Mouse (Mus musculus) kidney, postnatal 10 days (tissue): ENCODE measurements around the gene Cadm3.

ENCODE experiments used
- DNase-seq: peaks from one replicate; pipeline ENCODE4 v3.0.0; 2021; ENCODE audit warnings: mixed read lengths

The Cadm3 gene

DNA sequence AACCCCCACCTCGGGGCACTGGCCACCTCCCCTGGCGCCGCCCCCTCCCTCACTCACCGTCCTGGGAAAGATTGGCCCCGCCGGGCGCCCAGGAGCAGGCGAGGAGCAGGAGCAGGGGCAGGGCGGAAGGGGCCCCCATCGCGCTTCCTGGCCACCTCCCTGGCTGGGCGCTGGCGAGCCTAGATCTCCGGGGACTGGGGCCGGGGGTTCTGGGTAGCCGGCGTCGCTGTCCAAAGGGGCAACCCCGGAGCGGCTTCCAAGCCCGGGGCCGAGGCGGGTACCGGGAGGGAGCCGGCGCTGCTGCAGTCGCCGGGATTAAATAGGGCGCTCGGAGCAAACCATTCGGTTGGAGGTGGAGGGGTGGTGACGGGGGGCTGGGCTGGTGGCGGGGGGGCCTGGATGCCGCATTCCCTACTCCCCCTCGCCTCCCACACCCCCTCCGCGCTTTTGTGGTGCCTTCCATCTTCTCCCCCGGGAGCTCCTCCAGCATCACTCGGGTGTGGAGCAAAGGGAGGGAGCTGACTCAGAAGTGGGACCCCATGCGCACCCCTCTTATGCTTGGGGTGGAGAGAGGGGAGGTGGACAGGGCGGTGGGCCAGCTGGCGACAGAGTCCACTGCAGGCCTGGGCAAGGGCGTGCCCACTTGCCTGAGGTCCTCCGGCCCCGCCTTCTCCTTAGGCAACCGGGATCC, at the start of gene Cadm3:
Gene Cadm3 (minus strand): TSS at position 340 of the 691 bp plus-strand sequence.
- no peak for DNase-seq

DNA sequence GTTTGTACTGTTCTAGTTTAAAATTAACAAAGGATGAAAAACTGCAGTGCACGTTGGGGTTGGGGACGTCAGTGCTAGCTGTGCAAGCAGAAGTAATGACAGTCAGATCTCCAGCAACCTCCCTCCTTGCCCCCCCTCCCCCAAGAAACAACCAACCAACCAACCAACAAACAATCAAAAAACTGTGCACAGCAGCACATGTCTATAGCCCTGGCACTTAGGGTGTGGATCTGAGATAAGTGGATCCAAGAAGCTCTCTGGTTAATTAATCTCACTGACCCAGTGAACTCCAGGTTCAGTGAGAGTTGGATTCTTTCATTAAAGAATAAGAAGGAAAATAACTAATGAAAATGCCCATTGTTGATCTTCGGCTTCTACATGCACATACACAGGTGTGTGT, 47.1 kb upstream of the Cadm3 start:
- DNase-seq: no peak

DNA sequence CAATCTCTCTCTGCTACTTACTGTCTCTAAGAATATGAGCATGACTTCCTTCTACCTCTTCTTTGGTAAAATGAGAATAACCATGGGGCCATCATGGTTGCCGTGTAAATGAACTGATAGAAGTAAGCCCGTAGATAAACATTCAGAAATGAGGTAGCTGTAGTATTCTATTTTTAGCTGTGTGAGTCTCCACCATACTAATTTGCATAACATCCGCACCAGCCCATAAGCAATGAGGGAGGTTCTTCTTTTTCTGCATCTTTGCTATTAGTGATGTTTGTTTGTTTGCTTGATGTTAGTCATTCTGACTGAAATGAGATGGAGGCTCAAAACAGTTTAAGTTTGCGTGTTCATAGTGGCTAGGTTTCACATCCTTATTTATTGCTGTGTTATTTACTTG, 44.4 kb upstream of the Cadm3 start:
- DNase-seq: no peak

DNA sequence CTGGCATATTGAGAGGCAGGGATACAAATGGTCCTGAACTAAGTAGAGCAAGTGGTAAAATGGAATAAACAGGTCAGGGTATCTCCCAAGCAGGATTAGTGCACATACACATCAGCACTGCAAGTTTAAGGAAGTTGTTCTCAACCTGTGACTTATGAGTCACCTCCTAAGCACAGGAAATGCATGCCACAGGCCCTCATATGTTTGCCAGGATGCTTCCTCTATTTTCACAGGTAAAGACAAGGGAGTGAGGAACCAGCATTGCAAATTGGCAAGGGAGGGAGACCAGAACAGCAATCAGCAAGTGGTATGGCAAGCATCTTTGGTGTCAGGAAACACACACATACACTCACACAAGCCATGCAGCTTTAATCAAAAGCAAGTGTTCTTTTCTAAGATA, 41.6 kb upstream of the Cadm3 start:
- no peak for DNase-seq

DNA sequence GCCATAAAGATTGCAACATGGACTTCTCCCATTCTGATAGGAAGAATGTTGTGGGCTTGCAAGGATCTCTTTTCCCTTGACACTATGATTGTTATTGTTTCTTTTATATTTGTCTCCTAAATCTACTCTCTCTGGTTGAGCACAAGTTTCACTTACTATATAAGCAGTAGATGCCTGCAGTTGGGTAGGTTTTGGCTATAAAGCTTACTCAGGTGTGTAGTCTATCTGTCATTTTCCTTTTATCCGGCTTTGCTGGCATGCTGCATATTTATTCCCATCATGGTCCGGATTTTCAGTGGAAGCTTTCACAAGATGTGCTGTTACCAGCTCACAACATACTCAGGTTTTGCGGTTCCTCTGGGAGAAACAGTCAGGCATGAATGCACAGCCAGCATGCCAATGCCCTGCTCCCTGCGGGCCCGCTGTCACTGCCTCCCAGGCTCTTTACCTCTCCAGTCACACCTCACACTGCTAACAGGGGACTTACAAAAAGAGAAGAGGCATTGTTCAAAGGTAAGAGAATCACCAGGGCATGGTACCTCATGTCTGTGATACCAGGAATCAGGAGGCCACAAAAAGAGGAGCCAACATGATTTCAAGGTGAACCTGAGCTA, 37.3 kb upstream of the Cadm3 start:
- DNase-seq: no peak

DNA sequence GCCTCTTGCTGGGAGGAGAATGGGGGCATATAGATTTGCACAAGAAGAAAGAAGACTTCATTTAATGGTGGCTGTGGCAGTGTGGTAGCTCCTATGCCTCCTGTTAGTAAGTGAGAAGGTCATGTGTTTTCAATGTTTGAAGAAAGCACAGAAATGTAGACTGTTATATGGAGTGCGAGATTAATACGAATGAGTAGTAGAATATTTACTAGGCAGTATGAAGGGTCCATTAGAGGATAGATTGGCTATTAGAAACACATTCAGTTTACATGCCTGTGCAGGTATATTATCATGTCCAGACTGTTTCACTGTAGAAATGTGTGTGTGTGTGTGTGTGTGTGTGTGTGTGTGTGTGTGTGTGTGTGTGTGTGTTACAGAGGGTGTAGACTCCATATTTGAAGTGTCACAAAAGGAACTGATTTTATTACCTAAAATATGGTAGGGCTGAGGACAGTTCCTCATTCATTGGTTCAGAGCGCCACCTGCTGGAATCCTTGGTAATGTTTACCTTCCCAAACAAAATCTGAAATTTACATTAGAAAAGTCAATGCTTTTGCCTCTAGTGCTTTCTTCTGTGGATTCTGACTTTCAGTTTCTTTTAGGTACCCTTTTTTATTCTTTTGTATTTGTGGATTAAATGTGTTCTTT, 31.0 kb upstream of the Cadm3 start:
- DNase-seq: peak; percentile 81

DNA sequence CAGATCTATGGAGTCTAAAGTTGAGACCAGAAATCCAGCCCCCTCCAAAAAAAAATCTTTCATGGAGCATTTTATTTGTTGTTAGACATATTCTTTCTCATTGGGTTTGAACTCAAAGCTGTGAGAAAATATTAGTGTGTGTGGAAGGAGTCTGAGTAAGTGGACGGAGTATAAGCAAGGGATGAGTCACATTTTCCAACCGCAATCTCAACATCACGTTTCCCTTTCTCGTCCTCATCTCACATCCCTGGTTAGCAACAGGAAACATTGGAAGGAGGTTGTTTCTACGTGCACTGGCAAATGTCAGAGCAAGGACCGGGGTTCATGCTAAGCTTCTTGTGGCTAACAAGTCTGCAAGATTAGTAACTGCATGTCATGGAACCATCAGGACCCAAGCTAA, 24.3 kb upstream of the Cadm3 start:
- no peak for DNase-seq

DNA sequence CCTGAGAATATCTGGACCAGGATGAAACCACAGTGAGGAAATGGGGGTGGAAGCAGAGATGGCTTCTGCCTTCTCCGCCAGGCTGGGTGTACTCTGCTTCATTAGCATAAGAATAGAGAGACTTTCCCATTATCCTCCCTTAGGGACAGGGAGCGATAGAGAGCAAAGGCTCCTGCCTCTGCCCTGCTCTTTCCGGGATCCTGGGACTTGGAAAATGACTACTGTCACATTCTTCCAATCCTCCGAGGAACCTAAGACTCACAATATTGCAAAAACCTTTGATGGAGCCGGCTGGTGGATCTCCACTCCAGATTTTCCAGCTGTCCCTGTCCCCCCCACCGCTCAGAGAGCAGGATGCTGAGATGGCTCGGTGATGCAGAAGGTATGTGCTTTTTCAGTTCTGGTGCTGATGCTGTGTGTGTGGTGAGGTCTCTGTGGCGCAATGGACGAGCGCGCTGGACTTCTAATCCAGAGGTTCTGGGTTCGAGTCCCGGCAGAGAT, 22.5 kb upstream of the Cadm3 start:
- DNase-seq: peak; percentile 6

DNA sequence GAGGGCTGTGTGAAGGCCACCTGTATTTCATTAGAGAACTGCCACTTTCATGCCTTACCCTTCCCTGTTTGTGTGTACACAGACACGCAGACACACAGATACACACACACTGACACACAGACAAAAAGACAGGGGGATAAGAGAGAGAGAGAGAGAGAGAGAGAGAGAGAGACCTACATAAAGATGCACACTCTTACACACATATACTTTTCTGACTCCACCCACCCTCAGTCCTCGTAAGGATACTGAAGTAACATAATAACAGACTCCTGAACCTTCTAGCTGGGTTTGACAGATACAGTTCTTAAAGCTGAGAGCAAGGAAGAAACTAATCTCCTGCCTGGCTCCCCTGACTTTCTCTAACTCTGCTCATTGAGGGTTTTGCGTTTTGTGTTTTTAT, 21.9 kb upstream of the Cadm3 start:
- no peak for DNase-seq

DNA sequence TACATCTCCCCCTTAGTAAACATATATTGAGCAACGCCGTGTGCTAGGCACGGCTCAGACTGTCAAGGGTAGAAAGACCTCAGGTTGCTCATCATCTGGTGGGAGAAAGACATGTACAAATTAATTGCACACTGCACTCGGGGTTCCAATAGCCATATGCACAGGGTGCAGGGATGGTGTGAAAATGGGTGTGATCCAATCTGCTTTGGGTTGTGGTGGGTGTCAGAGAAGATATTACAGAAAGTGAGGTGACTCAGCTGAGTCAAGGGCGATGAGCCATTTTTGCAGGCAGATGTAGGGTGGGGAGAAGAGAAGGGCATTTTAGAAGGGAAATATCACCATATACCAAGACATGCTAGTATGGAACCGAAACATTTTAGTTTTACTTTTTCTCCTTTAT, 13.9 kb upstream of the Cadm3 start:
- no peak for DNase-seq

DNA sequence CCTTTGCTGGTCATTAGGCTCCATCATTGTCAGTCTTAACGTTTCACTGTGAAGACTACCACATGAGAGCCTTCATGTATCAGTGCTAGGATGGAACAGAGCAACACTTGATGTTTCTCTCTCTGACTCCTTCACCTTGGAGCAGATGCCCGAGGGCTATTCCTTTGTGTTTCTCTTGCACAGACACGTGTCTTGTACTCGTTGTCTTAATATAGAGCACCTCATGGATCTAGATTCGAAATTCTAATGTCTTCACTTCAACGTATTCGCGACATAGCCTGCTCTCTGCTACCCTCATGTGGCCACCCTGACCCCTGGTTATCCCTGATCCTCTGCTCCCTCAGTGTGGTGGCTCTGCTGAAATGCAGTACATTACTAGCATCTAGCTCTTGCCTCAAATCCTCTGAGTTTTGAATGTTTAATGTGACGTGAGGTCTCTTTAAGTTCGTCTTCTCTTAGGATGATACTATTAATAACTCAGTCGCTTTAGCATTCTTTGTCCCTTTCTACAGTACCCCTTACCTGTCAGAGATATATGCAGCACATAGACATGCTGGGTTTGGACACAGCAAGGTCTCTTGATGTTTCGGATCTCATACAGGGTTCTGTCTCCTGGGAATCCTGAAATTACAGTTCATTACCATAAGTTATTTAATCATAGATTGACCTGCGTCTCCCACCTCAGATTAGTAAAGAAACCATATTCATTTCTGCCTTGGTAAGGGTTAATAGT, 10.1 kb upstream of the Cadm3 start:
- DNase-seq: peak; percentile 61

DNA sequence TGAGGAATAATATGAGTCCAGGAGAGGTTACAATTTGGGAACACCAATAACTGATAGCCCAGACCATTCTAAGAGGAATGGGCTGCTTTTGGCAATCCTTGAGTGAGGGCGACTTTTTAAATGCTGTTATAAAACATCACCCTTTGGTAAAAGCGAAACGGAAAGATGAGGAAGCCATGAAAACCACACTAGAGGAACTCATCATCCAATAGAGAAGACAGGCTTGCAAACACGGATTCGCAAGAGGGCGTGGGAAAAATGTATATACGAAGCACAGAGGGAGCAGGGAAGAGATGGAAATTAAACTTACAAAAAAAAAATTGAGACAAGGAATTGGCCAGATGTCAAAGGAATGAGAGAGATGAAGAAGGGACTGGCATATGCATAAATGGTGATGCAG, 6.5 kb upstream of the Cadm3 start:
- DNase-seq: no peak

DNA sequence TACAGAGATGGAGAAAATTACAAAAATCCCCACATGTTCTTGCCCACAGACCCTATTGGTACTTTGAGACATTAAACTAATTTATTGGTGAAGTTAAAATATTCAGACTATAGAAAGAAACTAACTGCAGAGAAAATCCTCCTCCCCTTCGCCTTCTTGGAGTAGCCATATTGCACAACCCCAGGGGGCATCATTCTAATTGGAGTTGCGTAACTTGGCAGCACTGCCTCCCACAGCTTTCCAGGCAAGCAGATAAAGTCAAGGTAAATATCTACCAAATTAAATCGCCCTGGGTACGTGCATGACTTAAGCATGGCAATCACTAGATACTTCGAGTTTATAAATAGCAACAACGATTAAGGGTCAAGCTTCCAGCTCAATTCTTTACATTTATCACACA, 4.1 kb upstream of the Cadm3 start:
- no peak for DNase-seq

DNA sequence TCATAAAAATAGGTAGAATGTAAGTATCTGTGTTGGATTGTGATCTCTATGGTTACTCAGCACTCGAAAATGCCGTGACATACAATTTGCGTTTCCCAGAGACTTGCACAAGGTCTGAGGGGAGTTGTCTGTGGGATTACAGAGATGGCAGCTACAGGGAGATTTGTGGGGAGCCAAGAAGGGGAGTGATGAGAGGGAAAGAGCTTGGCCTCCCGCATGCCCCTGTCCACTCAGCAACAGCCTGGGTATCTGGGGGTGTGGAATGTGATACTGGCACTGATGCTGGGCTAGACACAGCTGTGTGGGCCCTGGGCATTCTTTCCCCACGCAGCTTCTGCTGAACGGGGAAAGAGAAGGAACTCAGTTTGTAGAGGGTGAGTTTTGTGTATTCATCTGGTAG, 3.0 kb upstream of the Cadm3 start:
- no peak for DNase-seq

DNA sequence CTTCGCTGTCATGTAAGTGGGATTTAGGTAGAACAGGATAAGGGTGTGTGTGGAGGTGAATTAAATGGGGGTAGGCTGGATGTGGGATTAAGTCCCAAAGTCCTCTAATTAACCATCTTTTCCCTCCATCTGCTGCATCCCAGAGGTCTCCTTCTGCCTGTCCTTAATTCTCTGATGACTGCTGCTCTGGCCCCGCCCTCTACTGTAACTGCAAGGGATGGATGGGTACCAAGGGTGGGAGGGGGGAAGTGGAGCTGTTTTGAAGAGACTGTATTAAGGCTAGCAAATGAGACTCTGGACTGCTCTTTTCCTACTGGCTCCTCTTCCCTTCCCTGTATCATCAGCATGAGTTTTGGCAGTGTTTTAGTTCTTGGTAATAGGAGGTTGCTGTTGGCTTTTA, 2.1 kb upstream of the Cadm3 start:
- DNase-seq: no peak

DNA sequence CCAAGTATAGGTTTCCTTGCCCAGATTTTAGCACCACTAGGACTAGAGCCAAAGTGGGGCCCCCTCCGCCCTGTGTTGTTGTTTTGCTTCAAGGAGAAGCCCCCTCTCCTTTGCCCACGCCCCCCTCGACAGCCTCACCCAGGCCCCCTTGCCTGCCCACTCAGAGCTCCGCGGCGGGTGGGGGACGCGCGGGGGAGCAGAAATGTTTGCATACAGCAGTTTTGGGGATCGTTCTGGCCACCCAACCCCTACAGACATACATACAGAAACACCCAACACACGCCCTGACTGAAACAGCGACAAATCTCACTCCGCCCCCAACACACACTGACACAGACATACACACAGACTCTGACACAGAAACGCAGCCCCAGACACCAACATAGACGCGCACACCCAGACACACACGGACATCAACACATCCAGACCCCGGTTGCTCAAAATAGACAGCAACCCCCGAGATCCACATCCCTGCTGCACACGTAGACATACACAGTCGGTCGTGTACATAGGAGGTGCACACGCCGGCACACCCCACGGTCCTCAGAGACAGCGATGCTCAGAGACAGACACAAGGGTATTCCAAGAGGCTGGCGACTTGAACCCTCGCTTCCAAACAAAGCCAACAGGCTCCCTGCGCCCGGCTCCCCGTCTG, 667 bp downstream of the Cadm3 start:
- DNase-seq: no peak

DNA sequence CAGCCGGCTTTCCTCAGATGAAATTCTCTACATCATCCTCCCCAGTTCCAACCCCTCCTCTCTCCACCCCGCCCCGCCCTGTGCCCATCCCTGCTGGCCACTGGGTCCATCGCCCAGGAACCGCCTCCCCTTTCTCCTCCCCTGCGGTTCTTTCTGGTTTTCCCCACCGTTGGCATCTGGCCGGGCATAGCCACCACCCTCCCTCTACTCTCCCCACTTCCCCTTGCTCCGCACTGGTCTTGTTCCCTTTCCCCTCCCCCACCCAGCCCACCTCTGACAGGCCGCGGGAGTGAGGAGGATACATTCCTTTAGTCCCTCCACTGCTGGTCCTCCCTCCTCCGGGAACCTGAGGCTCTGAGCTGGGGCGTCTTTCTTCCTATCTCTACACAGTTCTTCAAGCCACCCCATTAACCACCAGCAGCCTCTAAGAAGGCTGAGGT, 1.5 kb downstream of the Cadm3 start:
- DNase-seq: no peak

DNA sequence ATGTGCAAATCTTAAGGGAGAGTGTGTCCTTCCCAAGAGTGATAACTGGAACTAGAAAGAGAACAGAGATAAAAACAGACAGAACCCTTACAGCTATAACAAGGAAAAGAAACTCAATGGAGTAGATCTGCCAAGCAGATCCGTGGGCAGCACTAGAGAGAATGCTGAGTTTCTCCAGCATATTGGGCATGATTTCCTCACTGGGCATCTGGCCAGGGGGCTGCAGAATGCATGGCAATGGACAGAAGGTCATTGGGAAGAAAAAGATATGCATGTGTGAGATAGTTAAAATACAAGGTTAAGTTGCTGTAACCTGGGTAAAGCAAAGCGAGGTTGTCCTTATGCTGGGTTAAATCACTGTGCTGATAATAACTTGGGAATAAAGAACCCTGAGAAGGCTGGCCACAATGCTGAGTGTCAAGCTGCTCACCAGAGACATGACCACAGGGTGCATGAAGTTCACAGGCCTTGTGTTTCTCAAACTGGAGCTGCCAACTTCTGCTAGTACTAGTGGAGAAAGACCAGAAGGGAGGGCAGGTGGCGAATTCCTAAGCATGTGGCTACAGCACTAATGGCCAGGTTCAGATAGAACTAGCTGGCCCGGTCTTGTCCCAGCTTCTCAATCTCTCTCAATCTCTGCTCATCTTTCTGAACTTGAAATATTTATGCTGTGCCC, 3.2 kb downstream of the Cadm3 start:
- DNase-seq: no peak

DNA sequence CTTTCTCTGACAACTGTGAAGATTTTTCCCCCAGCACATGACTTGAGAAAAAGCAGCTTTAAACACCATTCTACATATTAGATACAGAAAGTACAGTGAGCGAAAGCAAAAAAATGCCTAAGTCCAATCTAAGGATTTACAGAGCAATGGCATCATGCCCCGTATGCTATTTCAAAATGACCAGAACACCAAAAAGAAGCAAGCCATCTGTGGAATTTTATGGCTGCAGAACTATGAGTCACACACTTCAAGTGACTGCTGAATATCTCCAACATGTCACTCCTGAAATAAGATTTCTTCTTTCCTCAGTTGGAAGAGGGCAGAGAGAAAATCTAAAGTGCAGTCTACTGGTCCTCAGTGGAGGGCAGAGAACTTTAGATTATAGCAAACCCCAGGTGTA, 4.1 kb downstream of the Cadm3 start:
- no peak for DNase-seq

DNA sequence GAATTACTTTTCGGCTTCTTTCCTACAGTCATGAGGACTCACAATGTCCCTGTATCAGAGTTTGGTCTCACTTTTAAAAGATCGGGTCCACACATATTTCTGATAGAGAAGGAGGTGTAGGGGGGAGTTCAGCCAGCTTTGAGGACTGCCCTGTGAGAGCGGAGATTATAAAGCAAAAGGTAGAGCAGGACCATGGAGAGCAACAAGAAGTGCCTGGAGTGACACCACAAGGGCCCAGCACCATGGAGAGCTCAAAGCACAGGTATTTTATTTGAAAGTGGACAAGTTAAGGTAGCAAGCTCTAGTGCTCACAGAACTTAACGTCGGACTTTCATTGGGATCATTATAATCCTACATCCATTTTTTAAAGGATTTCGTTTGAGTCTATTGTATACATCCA, 5.8 kb downstream of the Cadm3 start:
- DNase-seq: peak; percentile 81

DNA sequence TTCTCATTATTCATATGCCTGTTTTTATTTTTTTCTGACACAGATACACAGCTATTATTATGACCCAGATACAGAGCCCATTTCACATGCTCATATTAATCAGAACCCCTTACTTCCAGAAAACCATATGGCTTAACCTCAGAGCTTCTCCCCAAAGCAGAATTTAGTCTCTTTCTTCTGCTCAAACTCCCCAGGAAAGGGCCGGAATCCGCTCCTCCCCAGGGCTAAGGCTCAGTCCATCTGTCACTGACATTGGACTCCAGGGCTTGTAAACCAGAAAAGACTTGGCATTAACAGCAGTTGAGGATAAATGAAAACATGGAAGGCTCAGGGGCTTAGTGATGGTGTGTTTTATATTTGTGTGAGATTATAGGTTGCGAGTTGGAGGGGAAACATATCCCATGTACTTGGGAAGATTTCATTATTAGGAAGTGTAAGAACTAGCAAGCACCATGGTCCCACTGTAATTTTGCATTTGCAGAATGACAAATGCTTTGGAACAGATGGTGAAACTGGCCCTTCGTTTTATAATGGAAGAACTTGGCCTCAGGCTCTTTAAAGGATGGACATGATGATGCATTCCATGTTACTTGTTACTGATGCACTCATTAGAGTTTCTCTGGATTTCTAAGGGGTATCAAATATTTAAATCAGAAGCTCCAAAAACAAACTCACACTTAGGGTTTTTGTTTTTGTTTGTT, 7.8 kb downstream of the Cadm3 start:
- DNase-seq: no peak

DNA sequence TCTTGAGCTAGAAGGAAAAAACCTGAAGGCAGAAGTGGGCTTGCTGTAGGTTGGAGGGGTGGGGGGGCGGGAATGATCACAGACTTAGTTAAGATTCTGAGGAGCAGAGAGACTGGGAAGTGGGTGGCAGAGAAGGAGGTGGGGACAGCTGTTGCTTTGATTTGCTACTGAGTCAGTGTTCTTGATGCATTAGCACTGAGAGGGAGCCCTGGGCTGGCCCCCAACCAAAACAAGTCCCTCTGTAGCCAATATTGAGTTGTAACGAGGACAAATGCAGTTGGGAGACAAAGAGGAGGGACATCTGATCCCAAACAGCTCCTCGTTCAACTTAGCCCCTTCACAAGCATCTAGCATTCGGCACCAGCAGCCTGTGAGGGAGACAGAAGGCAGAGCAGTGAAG, 9.7 kb downstream of the Cadm3 start:
- DNase-seq: no peak
